Mouse (Mus musculus) heart, embryonic 10.5 days (tissue): ENCODE measurements around the gene Fbxo10. TPM values are rescaled to one million over a fixed set of nuclear protein-coding genes. Genes with fewer than 3 reads are reported as not detected.
"Not testable (repeated sequence)": the region's sequence is repeated elsewhere in the genome, so short reads cannot be mapped to it uniquely, and the experiment has no call there.

ENCODE experiments used
- DNase-seq: peaks from one replicate; pipeline ENCODE4 v3.0.0-alpha.2; 2017; ENCODE audit warnings: low spot score
- H3K27ac ChIP-seq: fragments of 300-500 bp; sonication (generic); 2 replicates; pipeline ENCODE4 v1.5.1; 2016; ENCODE audit warnings: mild to moderate bottlenecking
- H3K27me3 ChIP-seq: fragments of 300-500 bp; sonication (generic); 2 replicates; pipeline ENCODE4 v1.6.1; 2016; ENCODE audit warnings: mild to moderate bottlenecking; ENCODE audit not compliant: poor library complexity, insufficient read depth, severe bottlenecking
- H3K36me3 ChIP-seq: fragments of 300-500 bp; sonication (generic); 2 replicates; pipeline ENCODE4 v1.6.1; 2016; ENCODE audit warnings: mild to moderate bottlenecking, moderate library complexity
- H3K4me1 ChIP-seq: fragments of 300-500 bp; sonication (generic); 2 replicates; pipeline ENCODE4 v1.6.1; 2016; ENCODE audit warnings: mild to moderate bottlenecking
- H3K4me3 ChIP-seq: fragments of 300-500 bp; sonication (generic); 2 replicates; pipeline ENCODE4 v1.5.1; 2016; ENCODE audit warnings: mild to moderate bottlenecking, moderate library complexity
- H3K9me3 ChIP-seq: fragments of 300-500 bp; sonication (generic); 2 replicates; pipeline ENCODE4 v1.6.1; 2016; ENCODE audit warnings: mild to moderate bottlenecking, moderate library complexity
- WGBS: fragments of 180-500 bp; shearing (Covaris S2); methylation state at CpG from one replicate; pipeline ENCODE4 v1.1.7; 2016; 5-methylcytosine and 5-hydroxymethylcytosine counted together
- polyA plus RNA-seq: library from polyadenylated mRNA; unstranded; fragments of >200 nt; fragmentation: Nextera tagmentation; extraction: Ambion mirVana; gene quantifications from 2 replicates; pipeline ENCODE4 v1.2.1, GENCODE M21; 2016

The Fbxo10 gene
- polyA plus RNA-seq, 1 experiment from 2014 or later, result 12.0 TPM

GRCm38 (mm10) chr4:45038879-45039278 lies 45.5 kb downstream of the Fbxo10 start:
- not testable (repeated sequence) for H3K4me3 ChIP-seq, DNase-seq, H3K27me3 ChIP-seq, H3K9me3 ChIP-seq
- peak overlapping the region; percentile 82; the same call in 1 of the 2 replicates for H3K27ac ChIP-seq
- H3K36me3 ChIP-seq, result peaks cover 60% of the 10 kb centered on the region
- H3K4me1 ChIP-seq, result peaks cover 17% of the 10 kb centered on the region; the same call in 1 of the 2 replicates
- WGBS, result 45% methylated on average over 8 of the region's 8 CpGs

- no peak for DNase-seq
- Histone ChIP-seq H3K27ac (peak overlapping the region; percentile 82), H3K4me1 (peaks cover 17% of the 10 kb centered on the region; the same call in 1 of the 2 replicates), H3K36me3 (peaks cover 62% of the 10 kb centered on the region), H3K27me3 (no peaks in the 10 kb centered on the region), H3K9me3 (no peaks in the 10 kb centered on the region), H3K4me3 (no peak overlapping the region)
- 63% methylated on average over 13 of the region's 13 CpGs for WGBS
These were observed 46.7 kb downstream of the Fbxo10 start for GRCm38 (mm10) chr4:45037455-45038410.

GRCm38 (mm10) chr4:45036571-45036970 lies 47.8 kb downstream of the Fbxo10 start:
- Histone ChIP-seq H3K4me3 (no peak overlapping the region), H3K4me1 (peaks cover 17% of the 10 kb centered on the region; the same call in 1 of the 2 replicates), H3K27me3 (no peaks in the 10 kb centered on the region), H3K27ac (no peak overlapping the region), H3K9me3 (no peaks in the 10 kb centered on the region), H3K36me3 (peaks cover 67% of the 10 kb centered on the region)
- no peak for DNase-seq
- 83% methylated on average over 5 of the region's 5 CpGs for WGBS

- H3K4me3 ChIP-seq, result no peak overlapping the region
- 84% methylated on average over 10 of the region's 10 CpGs for WGBS
- peaks cover 67% of the 10 kb centered on the region for H3K36me3 ChIP-seq
- peaks cover 17% of the 10 kb centered on the region; the same call in 1 of the 2 replicates for H3K4me1 ChIP-seq
- H3K27ac ChIP-seq, result no peak overlapping the region
- no peaks in the 10 kb centered on the region for H3K9me3 ChIP-seq
- H3K27me3 ChIP-seq, result no peaks in the 10 kb centered on the region
- no peak for DNase-seq
These were observed 48.4 kb downstream of the Fbxo10 start for GRCm38 (mm10) chr4:45036048-45036447.

- Histone ChIP-seq H3K27ac (no peak overlapping the region), H3K4me3 (no peak overlapping the region), H3K27me3 (no peaks in the 10 kb centered on the region), H3K36me3 (peaks cover 68% of the 10 kb centered on the region), H3K9me3 (no peaks in the 10 kb centered on the region), H3K4me1 (peaks cover 17% of the 10 kb centered on the region; the same call in 1 of the 2 replicates)
- DNase-seq, result no peak
- whole genome bisulfite sequencing, result 77% methylated on average over 16 of the region's 16 CpGs
These were observed 49.4 kb downstream of the Fbxo10 start for GRCm38 (mm10) chr4:45034693-45035628.

- 82% methylated on average over 9 of the region's 9 CpGs for WGBS
- H3K4me1 ChIP-seq, result peaks cover 16% of the 10 kb centered on the region; the same call in 1 of the 2 replicates
- H3K27ac ChIP-seq, result no peak overlapping the region
- no peak for DNase-seq
- H3K36me3 ChIP-seq, result peaks cover 90% of the 10 kb centered on the region
- no peak overlapping the region for H3K4me3 ChIP-seq
- H3K9me3 ChIP-seq, result no peaks in the 10 kb centered on the region
- H3K27me3 ChIP-seq, result no peaks in the 10 kb centered on the region
These were observed 51.8 kb downstream of the Fbxo10 start for GRCm38 (mm10) chr4:45032586-45032985.

GRCm38 (mm10) chr4:45026459-45026858 lies 57.9 kb downstream of the Fbxo10 start:
- Histone ChIP-seq H3K4me1 (no peaks in the 10 kb centered on the region), H3K27me3 (no peaks in the 10 kb centered on the region), H3K9me3 (no peaks in the 10 kb centered on the region), H3K36me3 (peaks cover 78% of the 10 kb centered on the region), H3K4me3 (no peak overlapping the region), H3K27ac (no peak overlapping the region)
- 88% methylated on average over 4 of the region's 4 CpGs for WGBS
- DNase-seq, result no peak

GRCm38 (mm10) chr4:45019009-45019408 lies 65.4 kb downstream of the Fbxo10 start:
- Histone ChIP-seq H3K9me3 (no peaks in the 10 kb centered on the region), H3K27ac (peak overlapping the region; percentile 81), H3K27me3 (no peaks in the 10 kb centered on the region), H3K36me3 (peaks cover 13% of the 10 kb centered on the region), H3K4me3 (peak overlapping the region; percentile 82), H3K4me1 (peaks cover 22% of the 10 kb centered on the region)
- WGBS, result 2% methylated on average over 14 of the region's 14 CpGs
- DNase-seq, result no peak

GRCm38 (mm10) chr4:45018452-45018980 lies 65.9 kb downstream of the Fbxo10 start, which contains the start of gene Polr1e:
Polr1e (plus strand) TSS chr4:45018583.
- Histone ChIP-seq H3K4me3 (peak within 1 kb of the TSS; percentile 82), H3K27me3 (no peaks in the 10 kb centered on the region), H3K9me3 (no peaks in the 10 kb centered on the region), H3K27ac (peak within 1 kb of the TSS; percentile 81), H3K4me1 (peaks cover 26% of the 10 kb centered on the region), H3K36me3 (peaks cover 8% of the 10 kb centered on the region)
- DNase-seq, result peak; percentile 97
- WGBS, result under 1% methylated on average over 29 of the region's 29 CpGs

- DNase-seq, result no peak
- 17% methylated on average over 3 of the region's 3 CpGs for WGBS
- Histone ChIP-seq H3K36me3 (no peaks in the 10 kb centered on the region), H3K4me1 (peaks cover 36% of the 10 kb centered on the region), H3K9me3 (no peaks in the 10 kb centered on the region), H3K27me3 (no peaks in the 10 kb centered on the region), H3K27ac (no peak overlapping the region), H3K4me3 (no peak overlapping the region)
These were observed 68.8 kb downstream of the Fbxo10 start for GRCm38 (mm10) chr4:45015615-45016014.

- 1% methylated on average over 2 of the region's 2 CpGs for WGBS
- Histone ChIP-seq H3K27me3 (no peaks in the 10 kb centered on the region), H3K36me3 (no peaks in the 10 kb centered on the region), H3K4me1 (peaks cover 29% of the 10 kb centered on the region), H3K9me3 (no peaks in the 10 kb centered on the region), H3K27ac (peak overlapping the region; percentile 94; the same call in 1 of the 2 replicates), H3K4me3 (peak overlapping the region; percentile 79)
- no peak for DNase-seq
These were observed 70.9 kb downstream of the Fbxo10 start for GRCm38 (mm10) chr4:45013537-45013936.

GRCm38 (mm10) chr4:45013031-45013431 lies 71.4 kb downstream of the Fbxo10 start:
- H3K9me3 ChIP-seq, result no peaks in the 10 kb centered on the region
- no peaks in the 10 kb centered on the region for H3K27me3 ChIP-seq
- peak overlapping the region; percentile 94 for H3K27ac ChIP-seq
- WGBS, result 2% methylated on average over 13 of the region's 13 CpGs
- peaks cover 28% of the 10 kb centered on the region for H3K4me1 ChIP-seq
- H3K36me3 ChIP-seq, result no peaks in the 10 kb centered on the region
- no peak for DNase-seq
- H3K4me3 ChIP-seq, result peak overlapping the region; percentile 79
